Mouse (Mus musculus) megakaryocyte, embryonic 14.5 days (primary cell): Measurements from ENCODE around the gene Stt3a.

Source experiments
- FLI1 ChIP-seq: IDR thresholded peaks from 2 replicates; pipeline ENCODE4 v1.6.1; 2012; ENCODE audit warnings: low read length, inconsistent platforms, mixed read lengths
- GATA1 ChIP-seq: IDR thresholded peaks from 3 replicates; pipeline ENCODE4 v1.6.1; 2012; ENCODE audit warnings: mixed read lengths, low read length, inconsistent platforms, borderline replicate concordance

DNA sequence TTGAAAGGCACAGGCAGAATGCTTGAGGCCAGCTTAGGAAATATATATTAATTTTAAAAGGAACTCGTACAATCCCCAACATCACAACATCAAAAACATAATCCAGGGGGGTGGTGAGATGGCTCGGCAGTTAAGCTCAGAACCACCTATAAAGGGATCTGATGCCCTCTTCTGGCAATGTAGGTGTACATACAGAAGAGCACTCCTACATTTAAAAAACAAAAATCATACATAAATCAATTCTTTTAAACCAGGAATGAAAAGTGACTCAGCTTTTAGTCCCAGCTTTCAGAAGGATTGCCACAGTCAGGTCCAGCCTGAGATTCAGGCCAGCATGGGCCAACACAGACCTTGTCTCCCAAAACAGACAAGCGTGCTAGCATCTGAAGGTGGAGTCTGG, 50.9 kb downstream of the Stt3a start:
- TF ChIP-seq GATA1: no peak
- no peak for TF ChIP-seq FLI1
